Mouse (Mus musculus) spleen, adult 18-20 months (tissue): ENCODE results near the gene Crybg3.

Source experiments
- DNase-seq, 2 experiments: peaks; one replicate each; pipeline ENCODE4 v3.0.0; 2022; ENCODE audit warnings: mixed read lengths in 2 of 2

Crybg3 gene

DNA sequence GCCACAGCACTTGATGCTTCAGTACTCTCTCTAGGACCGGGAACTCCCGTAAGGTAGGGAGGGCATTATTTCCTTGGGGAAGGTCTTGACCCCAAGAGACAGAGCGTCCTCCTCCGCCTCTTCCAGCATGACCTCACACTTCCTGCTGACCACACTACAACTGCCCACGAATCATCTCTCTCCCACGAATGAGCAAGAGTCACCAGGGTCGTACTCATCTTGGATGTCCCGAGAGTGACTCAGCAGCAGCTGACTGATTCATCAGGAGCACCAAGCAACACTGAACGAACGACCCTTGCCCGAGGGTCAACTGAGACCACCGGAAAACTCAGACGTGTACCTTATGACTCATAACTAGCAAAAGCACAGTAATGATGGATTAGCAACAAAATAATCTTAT is 71.2 kb downstream of the Crybg3 start:
- no peak for DNase-seq

DNA sequence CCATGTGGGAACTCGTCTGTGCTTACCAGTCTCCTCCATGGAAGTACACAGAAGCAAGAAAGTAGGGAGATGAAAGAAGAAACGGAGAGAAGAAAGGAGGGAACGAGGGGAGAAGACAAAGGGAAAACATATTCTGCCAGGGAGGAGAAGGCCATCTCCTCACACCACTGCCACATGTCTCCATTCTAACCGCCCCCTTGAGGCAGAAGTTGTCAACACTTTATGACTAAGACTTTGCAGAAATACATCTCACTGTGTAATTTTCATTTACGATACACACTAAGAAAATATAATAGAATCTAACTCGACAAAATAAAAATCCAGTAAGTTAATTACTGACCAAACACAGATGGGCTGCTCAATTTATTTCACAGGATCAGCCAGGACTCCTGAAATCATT is 73.8 kb downstream of the Crybg3 start:
- no peak for DNase-seq

DNA sequence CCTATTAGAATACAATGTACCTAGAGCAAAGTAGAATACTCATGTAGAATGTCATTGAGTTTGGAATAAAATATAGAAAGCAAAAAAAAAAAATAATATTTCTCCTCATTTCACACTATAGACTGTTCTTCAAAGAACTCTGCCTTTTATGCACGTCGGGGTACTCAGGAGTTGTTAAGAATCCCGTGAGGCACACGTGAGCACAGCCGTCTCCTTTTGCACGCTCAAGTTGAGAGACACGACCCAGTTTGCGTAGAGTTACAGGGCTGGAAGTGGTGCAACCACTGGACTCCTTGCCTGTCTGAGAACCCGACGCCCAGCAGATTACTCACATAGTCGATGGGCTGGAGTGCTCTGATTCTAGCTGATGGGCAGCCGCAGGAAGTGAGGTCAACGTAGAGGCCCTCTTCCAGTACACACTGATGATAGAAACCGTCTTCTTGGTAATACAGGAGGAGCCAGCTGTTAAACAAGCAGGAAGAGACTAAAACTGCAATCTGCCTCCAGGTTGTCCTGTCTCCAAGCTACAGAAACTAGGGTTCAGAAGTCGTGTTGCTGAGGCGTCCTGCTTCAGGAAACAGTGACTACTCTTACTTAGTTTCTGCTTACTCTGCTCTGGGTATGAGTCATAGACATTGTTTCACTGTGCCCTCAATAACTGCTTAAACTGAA is 78.9 kb downstream of the Crybg3 start:
- DNase-seq, result no peak

DNA sequence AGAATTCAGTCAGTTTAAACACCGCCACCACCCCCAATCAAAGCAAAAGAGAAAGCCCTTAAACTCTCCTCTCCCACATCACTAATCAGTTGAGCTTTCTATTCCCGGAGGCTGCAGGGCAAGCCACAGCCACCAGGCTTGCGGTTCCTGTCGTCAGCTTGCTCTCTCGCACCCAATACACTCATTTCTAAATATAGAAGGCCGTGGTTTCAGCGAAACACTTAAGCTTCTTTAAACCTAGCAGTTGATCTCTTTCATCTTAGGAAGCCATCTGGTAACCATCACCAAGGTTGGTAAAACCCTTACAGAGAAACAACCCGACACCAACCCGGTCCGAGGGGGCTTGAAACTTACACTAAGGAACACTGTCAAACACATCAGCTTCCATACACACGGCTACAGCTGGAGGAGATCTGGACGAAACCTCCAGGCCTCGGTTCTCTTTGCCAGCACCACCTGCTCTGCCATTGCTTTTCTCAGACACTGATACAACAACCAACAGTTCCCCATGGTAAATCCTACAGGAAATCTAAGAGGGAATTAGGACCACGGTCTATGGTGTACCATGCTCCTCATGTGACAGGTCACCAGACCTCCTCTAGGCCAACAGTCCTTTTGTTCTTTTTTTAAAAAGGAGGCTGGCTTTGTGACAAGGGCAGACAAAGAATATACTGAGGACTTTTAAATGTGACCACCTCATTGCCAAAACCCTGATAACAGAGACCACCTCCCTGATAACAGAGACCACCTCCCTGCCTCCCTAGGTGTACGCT is 83.1 kb downstream of the Crybg3 start:
- DNase-seq, result peak in 1 of 2 experiments; percentile 18

DNA sequence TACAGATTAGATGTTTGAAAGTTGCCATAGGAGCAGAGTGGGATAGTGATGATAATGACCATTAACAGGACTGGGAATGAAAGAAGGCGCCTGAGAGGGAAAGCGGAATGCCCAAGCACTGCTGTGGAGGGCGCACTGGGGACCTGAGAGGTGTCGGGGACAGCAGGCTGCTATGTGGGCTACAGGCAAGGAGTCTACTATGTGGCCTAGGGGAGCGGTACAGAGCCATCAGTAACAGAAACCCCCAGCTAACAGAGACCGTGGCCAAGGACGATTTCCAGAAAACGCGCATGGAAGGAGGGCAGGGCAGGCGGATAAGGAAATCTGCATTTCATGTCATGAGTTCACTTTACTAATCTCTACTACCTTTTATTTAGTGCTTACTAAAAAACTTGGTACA is 83.8 kb downstream of the Crybg3 start:
- no peak for DNase-seq

DNA sequence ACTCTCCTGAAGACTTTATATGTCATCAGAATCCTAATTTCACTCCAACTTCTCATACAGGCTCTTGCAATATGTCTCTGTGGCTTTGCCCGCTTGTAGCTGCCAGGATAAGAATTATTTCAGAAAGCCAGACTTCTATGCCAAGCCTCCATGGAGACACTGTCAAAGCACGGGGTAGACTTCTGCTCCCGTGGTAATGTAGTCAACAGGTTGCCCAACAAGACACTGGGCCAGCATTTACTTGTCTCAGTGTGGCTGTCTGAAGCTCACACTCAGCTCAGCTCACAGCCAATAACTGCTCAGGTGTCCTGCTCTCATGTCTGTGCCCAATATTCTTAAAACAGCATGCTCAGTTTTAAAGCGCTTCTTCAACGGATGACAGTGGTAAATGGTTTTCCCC is 85.6 kb downstream of the Crybg3 start:
- DNase-seq, result no peak

DNA sequence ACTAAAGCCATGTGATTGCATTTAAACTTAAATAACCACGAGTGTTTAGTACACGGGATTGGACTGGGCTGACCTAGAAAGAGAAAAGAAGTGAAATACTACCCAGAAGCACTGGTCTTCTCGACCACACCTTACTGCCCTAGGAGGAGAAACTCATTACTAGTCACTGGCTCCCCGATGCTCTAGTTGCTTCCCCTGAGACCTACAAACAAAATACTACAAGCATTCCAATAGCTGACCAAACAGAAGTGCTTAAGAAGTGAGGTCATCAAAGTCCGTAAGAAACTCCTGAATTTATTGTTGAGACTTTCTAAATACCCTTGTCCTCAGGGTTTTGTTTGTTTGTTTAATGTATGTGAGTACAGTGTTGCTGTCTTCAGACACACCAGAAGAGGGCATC is 90.9 kb downstream of the Crybg3 start:
- no peak for DNase-seq

DNA sequence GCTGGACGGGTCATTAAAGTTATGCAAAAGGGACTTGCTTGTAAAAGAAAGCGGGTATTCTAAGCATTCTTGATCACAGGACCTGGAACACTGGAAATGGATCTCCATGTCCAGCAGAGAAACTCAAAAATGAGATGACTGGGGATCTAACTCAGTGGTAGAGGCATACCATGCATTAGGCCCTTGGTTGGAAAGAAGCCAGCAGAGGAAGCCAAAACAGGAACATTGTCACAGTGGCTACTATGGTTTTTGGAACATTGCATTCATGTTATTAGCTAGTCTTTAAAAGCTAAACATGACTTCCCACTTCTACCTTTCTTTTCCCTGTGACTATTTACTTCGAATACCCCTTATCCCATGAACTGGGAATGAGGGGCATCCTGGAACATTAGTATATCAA is 101.6 kb downstream of the Crybg3 start:
- no peak for DNase-seq

DNA sequence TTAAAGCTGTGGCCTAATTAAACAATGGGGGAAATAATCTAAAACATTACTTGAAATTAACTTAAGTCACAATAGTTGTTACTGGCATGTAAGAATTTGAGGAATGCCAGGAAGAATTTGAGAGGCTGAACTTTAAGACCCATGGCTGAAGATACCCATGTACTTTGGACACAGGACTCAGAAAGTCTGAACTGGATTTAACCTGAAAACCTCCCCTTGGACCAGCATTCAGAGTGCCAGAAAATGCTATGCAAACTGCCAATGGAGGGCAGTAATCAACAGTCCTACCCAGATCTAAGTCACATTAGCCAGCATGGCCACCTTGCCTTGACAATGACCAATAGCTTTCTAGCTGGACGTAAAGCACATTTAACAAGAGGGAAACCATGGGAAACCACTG is 102.8 kb downstream of the Crybg3 start:
- no peak for DNase-seq

DNA sequence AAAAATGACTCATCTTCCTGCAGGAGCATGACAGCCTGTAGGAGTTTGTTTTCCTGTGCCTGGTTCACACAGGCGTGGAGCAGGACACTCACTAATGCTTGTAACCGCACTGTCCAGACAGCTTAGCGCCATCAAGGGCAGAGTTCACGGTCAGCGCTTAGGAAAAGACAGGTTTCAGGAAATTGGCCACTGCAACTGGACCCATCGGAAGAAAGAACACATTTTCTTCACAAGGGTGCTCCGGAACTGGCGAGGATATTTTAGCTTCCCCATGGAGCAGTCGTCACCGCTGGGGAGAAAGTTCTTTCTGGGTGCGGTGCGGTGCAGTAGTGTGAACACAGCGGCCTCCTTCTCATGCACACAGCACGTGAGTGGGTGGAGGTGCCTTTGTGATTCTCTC is 107.6 kb downstream of the Crybg3 start:
- DNase-seq, result no peak

DNA sequence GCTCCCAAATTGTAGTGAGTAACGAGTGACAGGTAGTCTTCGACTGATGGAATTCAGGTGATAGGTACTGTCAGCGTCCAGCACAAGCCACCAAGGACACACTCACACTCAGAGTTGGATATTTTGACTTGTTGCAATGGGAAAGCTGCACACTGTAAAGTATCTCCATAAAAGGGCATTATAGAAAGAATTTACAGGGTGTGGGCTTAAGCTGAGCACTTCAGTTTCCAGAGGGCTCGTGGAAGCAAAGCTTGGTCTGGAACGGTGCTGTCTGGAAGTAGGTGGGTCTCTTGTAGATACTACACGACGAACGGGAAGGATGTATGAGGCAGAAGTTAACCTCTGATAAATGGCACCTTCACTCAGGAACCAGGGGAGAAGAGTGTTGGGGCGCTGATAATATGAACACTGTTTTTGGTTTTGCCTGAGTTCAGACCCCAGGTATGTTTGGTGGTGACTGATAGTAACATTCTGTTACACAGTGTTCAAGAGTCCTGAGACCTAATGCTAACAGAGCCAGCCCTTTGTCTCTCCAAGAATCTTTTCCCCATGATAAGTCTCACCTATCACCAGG is 112.7 kb downstream of the Crybg3 start:
- no peak for DNase-seq

DNA sequence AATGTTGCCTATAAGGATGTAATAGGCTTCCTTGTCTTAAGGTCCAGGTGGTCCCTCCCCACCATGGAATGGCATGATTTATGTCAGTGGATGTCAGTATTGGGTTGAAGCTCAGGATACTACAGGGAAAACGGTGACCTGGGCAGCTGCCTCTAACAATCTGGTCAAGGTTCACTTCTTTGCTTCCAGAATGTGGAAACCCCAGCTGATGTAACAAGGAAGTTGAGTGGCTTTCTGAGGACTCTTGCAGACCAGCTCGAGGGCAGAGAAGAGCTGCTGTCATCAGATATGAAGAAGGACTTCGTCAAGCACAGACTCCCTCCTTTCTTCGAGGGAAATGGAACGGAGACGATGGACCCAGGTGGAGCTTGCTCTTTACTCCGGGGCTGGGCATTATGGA is 113.5 kb downstream of the Crybg3 start:
- DNase-seq, result no peak

DNA sequence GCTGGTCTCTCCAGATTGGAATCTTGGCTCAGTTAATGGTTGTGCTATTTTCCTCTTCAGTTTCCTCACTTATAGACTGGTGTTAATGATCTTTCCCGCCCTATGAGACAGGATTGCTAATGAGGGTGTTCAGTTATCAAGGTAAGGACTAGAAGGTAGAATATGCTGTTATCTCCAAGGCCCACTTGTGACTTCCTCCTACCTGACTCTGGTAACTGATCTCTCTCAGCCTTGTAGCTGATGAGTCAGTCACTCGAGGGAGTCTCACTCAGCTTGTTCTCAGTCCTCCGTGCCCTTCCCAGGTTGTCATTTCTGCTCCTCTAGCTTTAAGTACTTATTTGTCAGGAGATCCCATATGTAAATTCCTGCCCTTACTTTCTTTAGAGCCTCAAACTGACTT is 122.8 kb downstream of the Crybg3 start:
- no peak for DNase-seq

DNA sequence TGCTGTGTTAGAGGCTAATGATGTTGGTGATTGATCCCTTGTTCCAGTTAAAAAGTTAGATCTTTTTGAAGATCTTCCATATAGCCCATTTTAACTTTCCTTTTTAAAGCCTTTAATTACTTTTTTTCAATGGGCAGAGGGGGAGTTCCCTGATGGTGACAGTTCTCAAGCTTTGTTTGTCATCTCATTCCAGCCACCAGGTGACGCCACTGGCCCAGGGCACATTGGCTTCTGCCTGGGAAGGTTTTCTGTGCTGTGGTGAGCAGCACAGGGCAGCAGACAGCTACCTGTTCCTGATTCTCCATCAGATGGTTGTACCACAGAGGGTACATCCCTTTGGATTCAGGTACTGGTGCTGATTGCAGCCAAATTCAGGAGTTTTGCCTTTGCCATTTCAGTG is 126.0 kb downstream of the Crybg3 start:
- DNase-seq, result peak; percentile 30 to 69

DNA sequence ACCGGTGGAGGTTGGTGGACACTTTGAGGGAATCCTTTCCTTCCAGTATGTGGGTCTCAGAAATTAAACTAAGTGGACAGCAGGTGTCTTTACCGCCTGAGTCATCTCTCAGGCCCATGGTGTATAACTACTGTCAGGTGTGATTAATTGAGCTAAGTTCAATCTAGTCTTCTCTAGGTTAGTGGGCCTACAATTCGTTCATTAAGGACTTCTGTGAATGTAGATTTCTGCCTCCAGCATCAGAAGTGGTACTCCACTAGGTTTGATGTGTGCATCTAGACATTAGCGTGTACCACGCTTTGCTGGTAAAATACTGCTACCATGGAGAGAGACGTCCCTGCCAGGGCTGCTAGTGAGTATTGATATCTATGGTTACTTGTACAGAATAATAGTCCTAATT is 128.2 kb downstream of the Crybg3 start:
- DNase-seq, result no peak

DNA sequence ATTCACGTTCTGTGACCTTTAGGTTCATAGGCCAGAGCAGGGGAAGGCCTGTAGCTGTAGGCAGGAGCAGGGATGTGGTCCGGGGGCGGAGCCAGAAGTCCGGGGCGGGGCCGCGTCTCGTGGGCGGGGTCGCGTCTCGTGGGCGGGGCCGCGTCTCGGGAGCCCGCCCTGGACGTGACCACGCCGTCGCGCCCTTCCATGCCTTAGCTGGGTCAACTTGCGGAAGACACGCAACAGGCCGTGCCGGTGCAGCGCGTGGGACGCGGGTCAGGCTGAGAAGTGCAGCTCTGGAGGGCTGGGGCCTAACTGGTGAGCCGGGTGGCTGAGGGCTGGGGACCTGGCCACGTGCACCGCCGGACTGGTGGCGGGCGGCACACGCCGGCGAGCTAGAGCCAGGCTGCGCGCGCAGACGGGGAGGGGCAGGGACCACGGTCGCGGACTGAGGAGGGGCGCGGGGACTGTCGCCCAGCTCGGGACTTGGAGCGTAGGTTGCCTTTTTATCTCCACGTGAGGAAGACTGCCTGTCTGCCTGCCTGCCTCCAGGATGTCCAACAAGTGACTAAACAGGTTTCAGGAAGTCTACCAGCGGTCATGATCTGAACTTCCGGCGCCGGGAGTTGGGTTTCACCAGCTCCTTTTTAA is 129.0 kb downstream of the Crybg3 start, which contains the start of gene Riox2:
Riox2 (plus strand) TSS at position 139 of the 642 bp plus-strand sequence.
- peak; percentile 80 to 91 for DNase-seq

DNA sequence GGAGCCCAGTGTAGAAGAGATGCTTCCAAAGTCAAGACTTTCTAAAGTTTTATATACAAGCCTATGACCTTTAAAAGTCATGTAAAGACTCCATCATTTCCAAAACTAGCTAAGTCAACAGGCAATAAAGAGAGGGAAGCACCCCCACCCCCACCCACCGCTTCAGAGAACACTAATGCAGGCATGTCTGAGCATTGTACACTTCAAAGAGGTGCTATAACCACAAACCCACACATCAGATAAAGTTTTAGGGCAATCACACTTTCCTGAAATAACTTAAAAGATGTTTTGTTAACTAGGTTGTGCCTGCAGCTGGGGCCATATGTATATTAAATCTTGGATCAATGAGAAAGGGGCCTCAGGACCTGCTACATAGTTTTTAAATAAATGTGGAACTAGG is 130.9 kb downstream of the Crybg3 start:
- no peak for DNase-seq

DNA sequence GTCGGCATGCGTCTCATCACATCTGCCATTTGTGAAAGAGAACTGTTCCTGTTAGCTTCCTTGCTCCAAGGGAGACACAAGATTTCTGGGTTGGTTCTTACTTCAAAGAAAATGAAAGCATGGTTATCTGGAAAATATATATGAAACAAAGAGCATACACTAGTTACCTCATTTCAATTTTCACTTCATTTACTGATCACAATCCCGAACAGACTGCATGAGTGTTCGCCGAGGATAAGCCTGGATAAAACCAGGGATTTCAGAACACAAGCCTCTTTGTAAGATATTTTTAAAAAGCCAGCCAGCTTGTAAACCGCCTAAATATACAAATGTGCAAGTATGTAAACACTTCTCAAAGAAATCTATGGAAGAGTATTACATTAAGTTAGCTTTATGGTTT is 136.8 kb downstream of the Crybg3 start:
- DNase-seq, result no peak

DNA sequence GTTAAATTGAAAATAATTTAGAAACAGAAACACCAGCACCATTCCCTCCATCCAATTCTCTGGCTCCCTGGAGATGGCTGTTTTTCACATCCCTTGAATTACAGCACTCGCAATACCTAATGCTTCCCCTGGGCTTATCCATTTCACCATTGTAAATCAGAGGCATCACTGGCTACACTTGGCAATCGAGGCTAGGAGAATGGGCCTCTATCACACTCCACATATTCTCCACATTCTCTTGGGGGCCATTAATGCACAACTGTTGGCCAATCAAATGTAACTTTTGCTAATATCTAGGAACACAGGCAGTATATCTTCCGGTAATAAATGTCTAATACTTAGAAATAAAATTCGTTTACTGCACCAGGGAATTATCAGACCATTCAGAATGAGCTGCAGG is 137.2 kb downstream of the Crybg3 start:
- no peak for DNase-seq

DNA sequence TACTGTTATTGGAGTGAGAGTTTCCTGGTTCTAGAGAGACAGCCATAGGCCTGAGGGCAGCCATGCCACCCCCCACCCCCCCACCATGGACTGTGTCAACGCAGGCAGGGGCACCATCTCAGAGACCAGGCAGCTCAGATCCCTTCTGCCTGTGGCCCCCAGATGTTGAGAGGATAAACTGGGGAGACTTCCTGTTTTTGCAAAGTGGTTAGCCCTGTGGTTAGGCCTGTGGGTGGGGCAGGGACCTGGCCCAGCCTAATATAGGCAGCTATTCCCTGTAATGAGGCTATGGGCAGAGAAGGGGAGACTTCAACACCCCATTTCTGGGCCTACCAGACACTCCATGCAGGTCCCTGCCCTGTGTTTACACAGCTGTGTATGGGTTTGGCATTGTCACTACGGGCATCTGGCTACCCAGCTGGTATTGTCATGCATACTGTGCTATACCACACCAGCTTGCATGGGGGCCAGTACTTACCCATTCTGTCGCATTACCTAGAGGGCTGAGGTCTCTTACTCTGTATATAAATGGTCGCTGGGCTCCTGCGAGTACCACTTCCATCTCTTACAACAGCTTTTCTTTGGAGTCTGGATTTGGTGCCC is 141.4 kb downstream of the Crybg3 start:
- peak; percentile 26 to 40 for DNase-seq

DNA sequence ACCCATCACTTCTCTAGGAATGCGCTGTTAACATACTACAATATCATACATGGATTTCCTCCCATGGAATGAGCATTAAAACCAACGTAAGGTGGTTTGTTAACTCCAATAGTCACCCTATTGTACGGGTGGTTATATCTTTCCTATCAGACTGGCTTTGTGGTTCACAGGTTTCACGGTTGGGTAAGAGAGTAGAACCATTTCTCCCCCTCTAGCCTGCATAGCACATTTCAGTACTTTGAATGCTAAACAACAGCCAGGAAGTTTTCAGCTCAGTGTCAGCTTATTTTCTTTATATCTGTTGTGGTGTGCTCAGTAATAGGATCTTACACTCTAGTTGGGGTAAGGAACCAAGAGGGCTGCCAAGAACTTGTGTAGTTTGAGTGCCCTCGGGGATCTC is 149.0 kb downstream of the Crybg3 start:
- no peak for DNase-seq

DNA sequence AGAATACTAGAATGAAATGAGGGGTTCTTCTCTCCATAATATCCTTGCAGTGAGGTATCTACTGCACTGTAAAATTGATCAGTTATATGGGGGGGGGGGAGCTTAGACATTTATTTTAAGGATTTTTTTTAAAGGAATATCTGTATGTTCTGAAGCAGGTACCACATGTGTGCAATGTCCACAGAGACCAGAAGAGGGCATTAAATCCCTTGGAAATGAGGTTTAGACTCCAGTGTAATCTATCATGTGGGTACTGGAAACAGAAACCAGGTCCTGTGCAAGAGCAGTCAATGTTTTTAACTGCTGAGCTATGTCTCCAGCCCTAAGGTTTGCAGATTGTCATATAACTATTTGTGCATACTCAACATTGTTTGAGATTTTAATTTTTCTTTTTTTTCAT is 151.7 kb downstream of the Crybg3 start:
- DNase-seq, result no peak

DNA sequence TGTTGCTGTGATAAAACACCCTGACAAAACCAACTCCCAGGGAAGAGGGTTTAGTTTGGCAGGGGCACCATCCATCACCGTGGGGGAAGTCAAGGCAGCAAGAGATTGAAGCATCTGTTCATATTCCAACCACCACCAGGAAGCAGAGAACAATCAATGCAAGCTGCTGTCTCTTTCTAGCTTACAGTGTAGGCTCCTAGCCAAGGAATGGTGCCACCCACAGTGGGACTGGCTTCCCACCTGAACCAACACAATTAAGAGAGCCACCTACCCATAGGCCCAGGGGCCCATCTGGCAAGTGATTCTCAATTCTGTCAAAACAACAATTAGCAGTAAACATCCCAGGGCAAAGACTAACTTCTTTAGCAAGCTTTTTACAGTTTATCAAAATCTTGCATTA is 152.6 kb downstream of the Crybg3 start:
- DNase-seq, result no peak
